Mouse (Mus musculus) 416B (cell line): ENCODE measurements around the gene Cyp4f16.
"Not testable (repeated sequence)": the region's sequence is repeated elsewhere in the genome, so short reads cannot be mapped to it uniquely, and the experiment has no call there.

Experiments used
- DNase-seq: peaks from one replicate; pipeline ENCODE4 v3.0.0; 2011; ENCODE audit warnings: low read depth

Gene Cyp4f16

GRCm38 (mm10) chr17:32550900-32551770 lies 14.8 kb downstream of the Cyp4f16 start:
- DNase-seq, result peak; percentile 71

- DNase-seq, result not testable (repeated sequence)
These were observed 16.7 kb downstream of the Cyp4f16 start for GRCm38 (mm10) chr17:32553016-32553415.

DNA sequence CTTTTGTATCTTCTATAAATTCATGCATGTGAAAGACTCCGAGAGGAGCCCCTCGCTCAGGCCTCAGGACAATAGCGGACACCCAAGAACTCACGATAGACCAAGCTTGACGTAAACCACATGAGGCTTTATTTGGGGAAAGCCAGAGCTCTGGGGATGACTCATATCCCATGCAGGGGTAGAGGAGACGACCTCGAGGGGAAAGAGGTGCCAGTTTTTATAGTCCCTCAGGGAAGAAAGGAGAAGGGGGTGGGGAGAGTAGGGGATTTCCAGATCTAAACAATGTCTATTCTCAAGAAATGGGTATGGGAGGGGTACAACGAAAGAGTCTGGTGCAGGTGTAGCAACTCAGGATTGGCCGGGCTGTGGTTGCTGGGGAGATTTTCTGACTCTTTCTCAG lies 18.0 kb downstream of the Cyp4f16 start:
- not testable (repeated sequence) for DNase-seq

GRCm38 (mm10) chr17:32563301-32563700 lies 26.9 kb downstream of the Cyp4f16 start:
- DNase-seq, result not testable (repeated sequence)

- DNase-seq, result not testable (repeated sequence)
These were observed 36.9 kb downstream of the Cyp4f16 start for GRCm38 (mm10) chr17:32573286-32573685.

DNA sequence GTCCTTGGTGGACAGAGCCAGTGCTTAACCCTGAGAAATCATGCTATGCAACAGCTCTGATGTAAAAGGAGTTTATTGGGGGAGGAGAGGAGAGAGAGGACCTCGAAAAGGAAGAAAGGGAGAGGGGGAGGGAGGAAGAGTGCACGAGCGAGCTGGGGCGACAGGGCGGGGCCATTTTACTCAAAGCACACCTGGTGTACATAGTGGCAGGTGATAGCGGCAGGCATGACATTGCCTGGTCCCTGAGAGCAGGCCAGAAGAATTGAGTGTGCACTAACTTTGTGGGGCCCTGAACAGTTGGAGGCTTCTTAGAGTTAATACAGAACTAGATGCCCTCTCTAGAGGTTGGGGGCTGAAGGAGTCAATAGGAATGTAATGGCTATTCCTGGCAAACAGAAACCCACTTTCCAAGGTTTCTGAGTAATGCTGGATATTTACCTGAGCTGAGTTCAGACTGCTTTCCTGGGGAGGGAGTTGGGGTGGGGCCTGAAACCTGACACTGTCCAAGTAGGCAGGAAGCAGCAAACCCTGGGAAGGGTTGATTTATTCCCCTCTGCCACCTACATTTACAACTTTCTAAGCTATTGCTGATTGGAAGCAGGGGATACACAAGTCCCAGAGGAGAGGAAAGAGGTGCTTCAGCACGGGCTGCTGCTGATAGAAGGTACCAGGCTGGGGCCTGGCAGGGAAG lies 41.3 kb downstream of the Cyp4f16 start:
- peak; percentile 15 for DNase-seq

DNA sequence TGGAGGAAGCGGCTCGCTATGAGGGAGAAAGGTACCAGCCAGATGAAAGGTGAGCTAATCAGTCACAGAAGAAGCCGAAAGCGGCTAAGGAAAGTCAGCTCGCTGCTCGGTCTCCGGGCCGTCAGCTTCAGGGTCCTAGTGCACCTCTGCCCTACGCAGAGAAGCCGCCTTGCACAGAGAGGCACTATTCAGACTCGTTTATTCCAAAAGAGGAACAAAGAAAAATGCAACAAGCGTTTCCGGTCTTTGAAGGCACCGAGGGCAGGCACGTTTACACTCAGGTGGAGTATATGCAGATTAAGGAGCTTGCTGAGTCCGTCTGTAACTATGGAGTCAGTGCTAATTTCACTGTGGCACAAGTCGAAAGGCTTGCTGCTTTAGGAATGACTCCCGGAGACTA lies 60.1 kb downstream of the Cyp4f16 start:
- no peak for DNase-seq
